Mouse (Mus musculus) T-cell, adult 2 months (primary cell): ENCODE measurements around the gene Zp2.

ENCODE experiments used
- DNase-seq: peaks from one replicate; pipeline ENCODE4 v3.0.0; 2022; ENCODE audit warnings: low spot score

Zp2 gene

GRCm38 (mm10) chr7:120145191-120145590 lies at the start of gene Zp2:
Gene Zp2, minus strand, starts transcription at chr7:120145291.
- no peak for DNase-seq

DNA sequence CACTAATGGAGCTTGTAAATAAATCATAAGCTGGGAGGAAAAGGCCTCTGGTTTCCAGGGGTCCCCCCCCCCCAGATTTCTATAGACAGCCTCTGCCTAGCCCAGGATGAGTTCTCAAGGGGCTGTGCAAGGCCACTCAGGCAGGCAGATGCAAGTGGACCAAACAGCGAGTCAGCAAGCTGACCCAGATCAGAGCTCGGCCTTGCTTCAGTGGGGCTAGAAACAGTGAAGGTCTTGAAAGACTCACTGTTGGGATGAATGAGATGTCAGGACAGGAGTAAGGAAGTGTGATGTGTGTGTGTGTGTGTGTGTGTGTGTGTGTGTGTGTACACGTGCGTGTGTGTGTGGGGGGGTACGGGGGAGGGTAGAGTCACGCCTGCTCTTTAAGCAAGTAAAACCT lies 47.7 kb upstream of the Zp2 start:
- DNase-seq, result no peak

GRCm38 (mm10) chr7:120192207-120192606 lies 47.1 kb upstream of the Zp2 start:
- no peak for DNase-seq

DNA sequence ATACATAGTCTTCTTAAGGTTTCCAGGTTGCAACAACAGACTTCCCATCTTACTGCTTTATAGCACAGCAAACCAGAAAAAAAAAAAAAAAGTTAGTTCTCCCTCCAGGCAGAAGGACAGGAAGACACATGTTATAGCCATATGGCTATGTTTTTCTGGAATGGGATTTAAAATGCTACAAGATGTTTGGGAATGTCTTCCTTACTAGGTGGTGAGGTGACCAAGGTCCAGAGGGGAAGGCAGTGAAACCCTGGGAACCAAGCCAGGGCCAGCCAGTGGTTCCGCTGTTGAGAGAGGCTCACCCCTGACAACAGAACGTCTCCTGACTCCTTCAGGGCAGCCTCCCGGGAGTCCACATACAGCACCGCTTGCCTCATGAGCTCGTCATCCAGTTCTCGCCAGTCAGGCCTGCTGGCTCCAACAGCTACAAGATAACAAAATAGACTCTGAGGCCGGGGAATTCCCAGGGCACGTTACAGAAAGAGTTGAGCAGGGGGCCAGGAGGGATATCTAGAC lies 45.1 kb upstream of the Zp2 start:
- no peak for DNase-seq

GRCm38 (mm10) chr7:120189369-120190149 lies 44.5 kb upstream of the Zp2 start:
- no peak for DNase-seq

DNA sequence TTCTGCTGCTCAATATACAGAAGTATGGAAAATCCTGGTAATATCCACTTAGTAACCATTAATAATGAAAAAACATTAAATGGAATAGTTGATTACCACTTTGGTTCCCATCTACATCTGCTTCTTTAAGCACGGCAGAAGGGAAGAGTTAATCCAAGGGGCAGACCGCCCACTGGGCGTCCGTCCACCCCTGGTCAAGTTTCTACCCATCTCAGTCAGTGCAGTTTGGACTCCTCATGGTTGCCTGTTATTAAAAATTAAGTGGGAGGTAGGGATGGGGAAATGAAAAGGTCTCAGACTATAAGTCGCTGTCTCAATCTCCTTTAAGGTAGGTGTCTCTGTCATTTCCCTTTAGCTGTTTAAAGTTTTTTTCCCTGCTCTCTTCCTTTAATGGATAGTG lies 43.9 kb upstream of the Zp2 start:
- DNase-seq, result no peak

GRCm38 (mm10) chr7:120182891-120183290 lies 37.8 kb upstream of the Zp2 start:
- DNase-seq, result no peak

DNA sequence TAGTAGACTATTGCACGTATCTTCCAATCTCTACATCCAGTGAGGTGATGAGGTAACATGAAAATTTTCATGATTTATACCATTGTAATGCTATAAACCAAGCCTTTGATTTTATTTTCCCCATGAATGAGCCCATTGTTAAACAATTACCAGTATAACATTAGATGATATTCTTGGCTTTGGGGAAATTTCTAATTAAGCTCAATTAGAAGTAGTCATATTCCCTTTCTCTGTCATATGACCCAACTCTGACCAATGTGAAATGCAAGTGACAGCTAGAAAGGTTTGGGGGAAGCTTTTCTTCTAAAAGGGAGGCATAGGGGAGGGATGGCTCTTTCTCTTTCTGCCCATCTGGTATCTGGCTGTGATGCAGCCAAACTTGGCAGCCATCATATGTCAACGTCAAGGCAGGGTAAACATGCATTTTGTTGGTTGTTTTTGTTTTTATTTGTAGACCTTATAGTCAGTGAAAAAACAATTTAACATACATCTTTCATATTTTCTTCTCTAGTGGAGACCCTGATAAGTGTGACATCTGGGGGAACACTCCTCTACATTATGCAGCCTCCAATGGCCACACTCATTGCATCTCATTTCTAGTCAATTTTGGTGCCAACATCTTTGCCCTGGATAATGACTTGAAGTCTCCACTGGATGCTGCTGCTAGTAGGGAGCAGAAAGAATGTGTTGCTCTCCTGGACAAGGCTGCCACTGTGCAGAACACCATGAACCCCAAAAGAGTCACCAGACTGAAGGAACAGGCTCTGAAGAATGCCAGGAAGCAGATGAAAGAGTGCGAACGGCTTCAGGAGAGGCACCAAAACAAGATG lies 36.5 kb upstream of the Zp2 start:
- no peak for DNase-seq

DNA sequence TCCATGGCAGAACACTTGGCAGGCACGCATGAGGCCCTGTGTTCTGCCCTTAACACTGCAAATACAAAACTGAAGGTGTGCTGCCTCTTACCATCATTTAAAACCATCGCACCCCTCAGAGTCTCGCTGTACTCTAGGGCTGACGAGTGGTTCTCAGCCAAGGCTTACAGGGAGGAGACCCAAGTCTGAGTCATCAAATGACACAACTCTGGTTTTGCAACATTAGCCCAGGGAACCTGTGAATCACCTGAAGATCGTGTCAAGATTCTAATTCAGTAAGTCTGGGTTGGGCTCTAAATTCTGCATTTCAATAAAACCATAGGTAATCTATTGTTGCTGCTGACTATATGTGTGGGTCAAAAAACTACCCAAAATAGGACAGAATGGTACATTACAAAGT lies 35.5 kb upstream of the Zp2 start:
- no peak for DNase-seq

GRCm38 (mm10) chr7:120178935-120179334 lies 33.8 kb upstream of the Zp2 start:
- DNase-seq, result no peak

DNA sequence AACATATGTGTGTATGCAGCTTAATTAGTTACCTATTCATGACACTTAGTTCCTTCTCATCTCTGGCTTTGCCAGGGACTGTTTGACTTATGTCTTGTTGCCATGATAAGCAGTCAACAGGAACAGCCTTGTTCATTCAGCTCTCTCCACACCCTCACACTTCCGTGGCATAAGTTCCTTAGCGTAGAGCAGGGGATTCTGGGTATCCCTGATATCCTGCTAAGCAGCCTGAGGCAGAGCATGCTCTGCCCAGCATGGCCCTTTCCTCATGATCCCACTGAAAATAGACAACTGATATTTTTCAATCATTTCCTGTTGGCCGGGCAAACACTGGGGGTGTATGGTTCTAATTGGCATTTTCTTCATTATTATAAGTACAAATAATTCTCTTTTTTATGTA lies 32.5 kb upstream of the Zp2 start:
- DNase-seq, result no peak

GRCm38 (mm10) chr7:120174723-120175504 lies 29.8 kb upstream of the Zp2 start:
- DNase-seq, result no peak

GRCm38 (mm10) chr7:120173603-120174244 lies 28.6 kb upstream of the Zp2 start, which contains the start of gene Anks4b:
Gene Anks4b, plus strand, starts transcription at chr7:120173858.
- DNase-seq, result no peak

- DNase-seq, result no peak
Measured at GRCm38 (mm10) chr7:120172188-120172700, 27.2 kb upstream of the Zp2 start.

GRCm38 (mm10) chr7:120163581-120164251 lies 18.6 kb upstream of the Zp2 start:
- DNase-seq, result no peak

GRCm38 (mm10) chr7:120158121-120158613 lies 13.1 kb upstream of the Zp2 start:
- DNase-seq, result no peak

DNA sequence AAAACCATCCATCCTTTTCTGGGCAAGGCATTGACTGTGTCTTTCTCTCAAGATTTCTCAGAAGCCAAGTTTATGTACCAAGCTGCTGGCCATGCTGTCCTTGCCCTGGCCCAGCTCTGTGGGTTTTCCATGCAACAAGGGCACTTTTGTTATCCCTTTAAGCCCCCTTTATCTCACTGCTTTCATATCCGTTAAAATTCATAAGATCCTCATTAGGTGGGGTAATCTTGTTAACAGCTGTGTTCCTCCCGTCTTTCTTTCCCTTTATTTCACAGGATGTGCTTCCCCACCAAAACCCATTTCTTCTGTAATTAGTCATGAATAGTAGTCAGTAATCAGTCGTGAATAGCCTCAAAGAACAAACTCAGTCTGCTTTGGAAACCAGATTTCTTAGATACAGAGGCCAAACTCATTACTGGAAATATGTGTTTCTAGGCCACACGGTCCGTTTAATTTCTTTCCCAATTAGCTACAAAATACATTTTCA lies 12.5 kb upstream of the Zp2 start:
- DNase-seq, result no peak

DNA sequence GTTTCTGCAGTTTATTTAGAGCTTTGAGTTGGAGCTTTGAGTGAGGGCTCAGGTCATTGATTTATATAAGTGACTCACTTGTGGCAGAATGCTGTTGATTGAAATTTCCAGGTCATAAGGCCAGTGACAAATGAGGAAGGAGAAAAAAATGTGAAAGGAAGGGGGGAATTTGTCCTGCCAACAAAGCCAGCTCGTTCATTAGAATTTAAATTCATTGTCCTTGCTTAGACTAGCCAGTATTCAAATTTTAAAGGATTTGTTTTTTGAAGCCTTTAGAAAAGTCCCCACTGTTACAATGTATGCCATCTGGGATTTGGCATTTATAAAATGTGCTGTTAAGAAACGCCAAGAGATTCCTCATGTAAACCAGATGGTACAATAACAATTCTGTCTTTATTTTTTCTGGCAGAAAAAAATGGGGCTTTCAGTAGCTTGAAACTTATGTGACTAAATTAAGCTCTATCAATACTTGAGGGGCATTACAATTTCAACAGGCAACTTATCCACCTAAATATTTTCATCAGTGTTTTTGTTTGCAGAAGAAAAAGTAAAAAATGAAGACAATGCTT lies 11.8 kb upstream of the Zp2 start:
- no peak for DNase-seq

- no peak for DNase-seq
Measured at GRCm38 (mm10) chr7:120150898-120151297, 5.8 kb upstream of the Zp2 start.

- no peak for DNase-seq
Measured at GRCm38 (mm10) chr7:120150257-120150656, 5.2 kb upstream of the Zp2 start.
